Mouse (Mus musculus) hindbrain, embryonic 10.5 days (tissue): ENCODE results near the gene Rgs8. TPM values are rescaled to one million over a fixed set of nuclear protein-coding genes. Genes with fewer than 3 reads are reported as not detected.

ENCODE experiments used
- DNase-seq: peaks from one replicate; pipeline ENCODE4 v3.0.0-alpha.2; 2017; ENCODE audit warnings: low spot score
- H3K27ac ChIP-seq: fragments of 300-500 bp; sonication (generic); 2 replicates; pipeline ENCODE4 v1.5.1; 2016; ENCODE audit warnings: mild to moderate bottlenecking, moderate library complexity
- H3K27me3 ChIP-seq: fragments of 300-500 bp; sonication (generic); 2 replicates; pipeline ENCODE4 v1.6.1; 2016; ENCODE audit warnings: mild to moderate bottlenecking; ENCODE audit not compliant: poor library complexity, insufficient read depth, severe bottlenecking
- H3K36me3 ChIP-seq: fragments of 300-500 bp; sonication (generic); 2 replicates; pipeline ENCODE4 v1.6.1; 2016; ENCODE audit warnings: mild to moderate bottlenecking, moderate library complexity
- H3K4me1 ChIP-seq: fragments of 300-500 bp; sonication (generic); replicated peaks from 2 replicates; pipeline ENCODE4 v1.6.1; 2016; ENCODE audit warnings: mild to moderate bottlenecking
- H3K4me3 ChIP-seq: fragments of 300-500 bp; sonication (generic); 2 replicates; pipeline ENCODE4 v1.5.1; 2016; ENCODE audit warnings: mild to moderate bottlenecking, moderate library complexity
- H3K9me3 ChIP-seq: fragments of 300-500 bp; sonication (generic); 2 replicates; pipeline ENCODE4 v1.6.1; 2016; ENCODE audit warnings: mild to moderate bottlenecking, moderate library complexity
- WGBS: fragments of 180-500 bp; shearing (Covaris S2); methylation state at CpG from one replicate; pipeline ENCODE4 v1.1.7; 2016; 5-methylcytosine and 5-hydroxymethylcytosine counted together
- polyA plus RNA-seq: library from polyadenylated mRNA; unstranded; fragments of >200 nt; fragmentation: Nextera tagmentation; extraction: Ambion mirVana; gene quantifications from 2 replicates; pipeline ENCODE4 v1.2.1, GENCODE M21; 2016

Gene Rgs8
- polyA plus RNA-seq, 1 experiment from 2014 or later = 8.9 TPM

DNA sequence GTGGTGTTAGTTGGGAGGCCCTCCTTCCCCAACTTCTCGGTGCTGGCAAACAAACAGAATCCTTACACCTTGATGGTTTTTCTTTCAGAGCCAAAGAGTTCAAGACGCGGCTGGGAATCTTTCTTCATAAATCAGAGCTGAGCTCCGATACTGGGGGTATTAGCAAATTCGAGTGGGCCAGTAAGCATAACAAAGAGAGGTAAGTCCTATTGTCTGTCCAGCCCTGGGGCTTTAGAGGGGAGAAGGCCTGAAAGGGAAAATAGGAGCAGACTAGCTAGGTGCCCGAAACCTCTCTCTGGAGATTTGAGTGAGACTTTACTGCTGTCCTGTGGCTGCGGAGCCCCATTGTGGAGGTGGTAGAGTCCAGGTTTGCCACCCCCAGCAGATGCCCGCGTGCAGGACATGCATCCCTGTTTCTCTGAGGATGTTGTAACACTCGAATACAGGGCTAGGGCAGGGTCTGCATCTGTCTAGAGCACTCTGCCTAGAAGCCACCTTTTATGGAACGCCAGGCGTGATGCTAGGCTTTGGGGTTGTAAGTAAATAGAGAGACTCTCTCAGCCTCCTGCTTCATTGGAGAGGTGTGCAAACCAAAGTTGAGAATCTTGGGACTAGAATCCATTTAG, 88.1 kb downstream of the Rgs8 start:
- H3K27ac ChIP-seq = peak overlapping the region; percentile 77
- H3K36me3 ChIP-seq = peaks cover 22% of the 10 kb centered on the region
- no peaks in the 10 kb centered on the region for H3K9me3 ChIP-seq
- peaks cover 79% of the 10 kb centered on the region for H3K4me1 ChIP-seq
- DNase-seq = no peak
- H3K27me3 ChIP-seq = peaks cover 42% of the 10 kb centered on the region
- H3K4me3 ChIP-seq = peak overlapping the region; percentile 58
- 24% methylated on average over 12 of the region's 12 CpGs for WGBS

DNA sequence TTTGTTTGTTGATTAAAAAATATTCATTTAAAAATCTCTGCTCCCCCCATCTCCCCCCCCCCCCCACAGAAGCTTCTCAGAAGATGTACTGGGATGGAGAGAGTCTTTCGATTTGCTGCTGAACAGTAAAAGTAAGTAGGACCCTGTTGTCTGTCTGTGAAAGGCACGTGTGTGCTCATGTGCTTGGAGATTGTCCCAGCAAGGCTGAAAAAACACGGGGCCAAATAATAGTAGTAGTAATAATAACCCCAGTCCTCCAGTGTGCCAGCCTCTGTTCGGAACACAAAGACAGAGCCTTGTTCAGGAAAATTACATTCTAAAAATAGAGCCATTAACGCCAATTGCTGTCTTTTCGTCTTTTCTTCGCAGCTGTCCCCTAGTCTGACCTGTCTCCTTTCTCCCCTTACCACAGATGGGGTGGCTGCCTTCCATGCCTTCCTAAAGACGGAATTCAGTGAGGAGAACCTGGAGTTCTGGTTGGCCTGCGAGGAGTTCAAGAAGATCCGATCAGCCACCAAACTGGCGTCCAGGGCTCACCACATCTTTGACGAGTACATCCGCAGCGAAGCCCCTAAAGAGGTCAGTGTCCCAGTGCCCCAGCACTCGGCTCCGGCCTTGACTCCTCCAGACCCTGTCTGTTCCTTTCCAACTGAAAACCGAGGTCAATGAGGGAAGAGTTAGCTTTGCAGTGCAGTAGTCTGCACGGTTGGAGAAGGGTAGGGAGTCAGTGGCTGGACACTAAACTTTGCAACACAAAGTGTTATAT, 88.9 kb downstream of the Rgs8 start:
- Histone ChIP-seq H3K36me3 (peaks cover 22% of the 10 kb centered on the region), H3K4me3 (peak overlapping the region; percentile 58), H3K27me3 (peaks cover 47% of the 10 kb centered on the region), H3K9me3 (no peaks in the 10 kb centered on the region), H3K4me1 (peaks cover 78% of the 10 kb centered on the region), H3K27ac (0 out of 2 replicates have a peak overlapping the region, but pooled peaks have one; percentile 77)
- DNase-seq = no peak
- WGBS = 66% methylated on average over 18 of the region's 18 CpGs

DNA sequence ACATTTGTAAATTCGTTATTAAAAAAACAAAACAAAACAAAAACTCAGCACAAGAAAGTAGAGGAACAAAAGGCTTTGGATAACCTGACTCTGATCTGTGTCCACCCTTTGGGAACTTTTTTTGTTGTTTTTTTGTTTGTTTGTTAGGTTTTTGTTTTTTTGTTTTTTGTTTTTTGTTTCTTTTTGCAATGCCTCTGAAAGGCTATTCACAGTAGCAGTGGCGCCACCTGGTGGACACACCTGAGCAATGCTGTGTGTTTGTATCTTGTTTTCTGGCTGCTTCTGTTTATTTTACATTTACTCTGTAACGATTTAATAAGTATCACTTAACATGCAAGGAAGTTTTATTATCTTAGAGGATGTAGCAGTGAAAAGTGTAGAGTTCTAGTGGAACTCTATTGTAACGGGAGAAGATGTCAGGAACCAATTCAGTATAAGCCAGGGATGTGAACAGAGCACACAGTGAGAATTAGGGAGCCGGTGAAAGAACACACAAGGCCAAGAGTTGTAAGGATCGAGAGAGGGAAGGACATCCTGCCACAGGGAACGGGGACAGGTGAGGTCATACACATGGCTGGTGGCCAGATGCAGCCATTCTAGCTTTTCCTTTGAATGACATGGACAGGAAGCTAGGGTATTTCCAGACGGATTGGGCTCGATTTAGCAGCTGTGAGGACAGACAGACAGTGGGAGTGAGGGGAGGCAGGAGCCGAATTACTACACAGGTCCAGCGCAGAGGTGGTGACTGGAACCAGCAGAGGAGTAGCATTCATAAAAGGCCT, 89.7 kb downstream of the Rgs8 start:
- H3K9me3 ChIP-seq = no peaks in the 10 kb centered on the region
- peak overlapping the region; percentile 58; the same call in 1 of the 2 replicates for H3K4me3 ChIP-seq
- DNase-seq = peak; percentile 67
- peaks cover 70% of the 10 kb centered on the region for H3K4me1 ChIP-seq
- peaks cover 50% of the 10 kb centered on the region for H3K27me3 ChIP-seq
- no peak overlapping the region for H3K27ac ChIP-seq
- 65% methylated on average over 11 of the region's 11 CpGs for WGBS
- H3K36me3 ChIP-seq = peaks cover 22% of the 10 kb centered on the region

DNA sequence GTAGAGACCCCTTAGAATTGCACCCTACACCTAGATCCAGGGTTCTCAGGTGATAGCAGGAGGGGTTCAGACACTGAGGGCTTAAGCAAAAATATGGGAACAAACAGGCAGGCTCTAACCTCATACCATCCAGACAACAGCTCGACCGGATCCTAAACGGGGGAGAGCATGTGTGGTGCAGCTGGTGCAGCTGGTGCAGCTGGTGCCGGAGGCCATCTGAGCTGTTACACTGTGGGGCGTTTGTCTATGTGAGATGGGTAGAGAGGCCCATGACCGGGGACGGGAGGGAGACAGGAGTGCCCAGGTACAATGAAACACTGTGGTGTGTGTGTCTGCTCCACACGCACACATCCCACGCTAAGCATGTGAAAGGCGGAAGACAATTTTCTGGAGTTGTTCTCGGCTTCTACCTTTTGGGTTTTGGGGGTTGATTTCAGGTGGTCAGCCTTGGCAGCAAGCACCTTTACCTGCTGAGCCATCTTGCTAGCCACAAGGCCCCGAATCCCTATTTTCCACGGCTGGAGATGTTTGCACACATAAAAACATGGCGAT, 93.4 kb downstream of the Rgs8 start:
- Histone ChIP-seq H3K27me3 (peaks cover 25% of the 10 kb centered on the region), H3K4me1 (peaks cover 67% of the 10 kb centered on the region), H3K9me3 (no peaks in the 10 kb centered on the region), H3K4me3 (no peak overlapping the region), H3K27ac (0 out of 2 replicates have a peak overlapping the region, but pooled peaks have one; percentile 2), H3K36me3 (peaks cover 22% of the 10 kb centered on the region)
- 78% methylated on average over 14 of the region's 14 CpGs for WGBS
- no peak for DNase-seq

DNA sequence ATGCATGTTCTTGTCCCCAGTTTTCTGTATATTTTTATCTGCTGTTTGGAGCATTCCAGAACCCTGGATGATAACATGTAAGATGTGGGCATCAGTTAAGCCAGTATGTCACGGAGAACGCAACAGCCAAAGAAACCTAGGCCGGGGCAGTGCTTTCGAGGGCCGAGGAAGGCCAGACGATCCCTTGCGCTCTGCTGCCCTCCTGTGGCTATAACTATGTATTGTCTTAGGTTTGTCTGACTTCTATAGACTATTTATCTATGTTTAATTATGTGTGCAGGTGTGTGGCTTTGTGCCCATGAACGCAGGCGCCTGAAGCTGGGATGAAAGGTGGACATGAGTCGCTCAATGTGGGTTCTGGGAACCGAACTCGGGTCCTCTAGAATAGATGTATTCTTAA, 93.9 kb downstream of the Rgs8 start:
- DNase-seq = peak; percentile 75
- Histone ChIP-seq H3K4me3 (no peak overlapping the region), H3K4me1 (peaks cover 63% of the 10 kb centered on the region), H3K9me3 (no peaks in the 10 kb centered on the region), H3K36me3 (peaks cover 22% of the 10 kb centered on the region), H3K27ac (0 out of 2 replicates have a peak overlapping the region, but pooled peaks have one; percentile 2), H3K27me3 (peaks cover 19% of the 10 kb centered on the region)
- WGBS = 5% methylated on average over 12 of the region's 12 CpGs

DNA sequence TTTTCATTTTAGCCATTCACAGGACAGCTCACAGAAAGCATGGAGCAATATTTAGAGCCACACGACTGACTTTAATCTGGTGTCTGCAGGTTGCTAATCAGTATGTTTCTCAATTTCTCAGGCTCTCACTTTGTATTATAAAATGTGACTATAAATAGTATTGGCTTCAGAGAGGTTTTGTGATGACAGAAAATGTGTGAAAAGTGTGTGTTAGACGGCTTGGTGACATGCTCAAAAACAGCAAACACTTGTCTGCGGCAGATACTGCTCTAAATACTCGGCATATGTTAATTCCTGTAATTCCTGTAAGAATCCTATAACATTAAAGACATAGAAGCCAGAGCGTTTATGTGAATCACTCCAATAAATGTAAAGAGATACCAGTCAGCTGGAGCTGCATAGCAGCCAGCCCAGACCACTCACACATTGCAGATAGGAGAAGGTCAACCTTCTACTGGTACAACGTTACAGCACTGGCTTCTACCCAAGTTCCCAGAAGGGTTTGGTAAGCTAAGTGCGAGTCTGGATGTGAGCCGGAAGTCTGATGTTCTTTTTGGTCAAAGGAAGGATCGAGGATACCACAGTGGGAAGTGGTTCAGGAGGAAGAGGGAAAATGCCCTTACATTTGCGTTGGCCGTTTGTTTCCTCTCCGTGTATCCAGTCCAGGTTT, 95.2 kb downstream of the Rgs8 start:
- H3K9me3 ChIP-seq = no peaks in the 10 kb centered on the region
- H3K36me3 ChIP-seq = peaks cover 18% of the 10 kb centered on the region
- peak overlapping the region; percentile 94; the same call in 1 of the 2 replicates for H3K27ac ChIP-seq
- no peak overlapping the region for H3K4me3 ChIP-seq
- peaks cover 61% of the 10 kb centered on the region for H3K4me1 ChIP-seq
- WGBS = 77% methylated on average over 12 of the region's 12 CpGs
- DNase-seq = no peak
- peaks cover 16% of the 10 kb centered on the region for H3K27me3 ChIP-seq

DNA sequence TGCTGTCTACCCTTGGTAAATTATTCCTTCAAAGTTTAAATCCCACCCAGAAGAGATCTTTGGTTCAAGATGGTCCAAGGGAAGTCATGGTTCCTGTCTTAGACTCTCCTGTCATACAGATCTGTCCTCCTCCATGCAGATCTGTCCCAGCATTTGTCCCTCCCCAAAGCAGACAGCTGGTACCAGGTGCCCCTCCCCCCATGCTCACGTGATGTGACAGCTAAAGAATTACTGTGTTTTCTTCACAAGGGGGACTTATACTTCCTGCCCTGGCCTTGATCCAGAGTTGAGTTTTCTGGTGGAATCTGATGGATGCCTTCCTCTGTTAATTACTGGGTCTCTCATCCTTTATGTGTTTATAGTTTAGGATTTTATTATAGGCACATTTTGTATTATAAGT, 95.7 kb downstream of the Rgs8 start:
- DNase-seq = peak; percentile 52
- Histone ChIP-seq H3K36me3 (peaks cover 13% of the 10 kb centered on the region), H3K4me3 (peak overlapping the region; percentile 53; the same call in 1 of the 2 replicates), H3K27me3 (peaks cover 16% of the 10 kb centered on the region), H3K4me1 (peaks cover 59% of the 10 kb centered on the region), H3K9me3 (no peaks in the 10 kb centered on the region), H3K27ac (peak overlapping the region; percentile 94)
- 6% methylated on average over 1 of the region's 1 CpGs for WGBS

DNA sequence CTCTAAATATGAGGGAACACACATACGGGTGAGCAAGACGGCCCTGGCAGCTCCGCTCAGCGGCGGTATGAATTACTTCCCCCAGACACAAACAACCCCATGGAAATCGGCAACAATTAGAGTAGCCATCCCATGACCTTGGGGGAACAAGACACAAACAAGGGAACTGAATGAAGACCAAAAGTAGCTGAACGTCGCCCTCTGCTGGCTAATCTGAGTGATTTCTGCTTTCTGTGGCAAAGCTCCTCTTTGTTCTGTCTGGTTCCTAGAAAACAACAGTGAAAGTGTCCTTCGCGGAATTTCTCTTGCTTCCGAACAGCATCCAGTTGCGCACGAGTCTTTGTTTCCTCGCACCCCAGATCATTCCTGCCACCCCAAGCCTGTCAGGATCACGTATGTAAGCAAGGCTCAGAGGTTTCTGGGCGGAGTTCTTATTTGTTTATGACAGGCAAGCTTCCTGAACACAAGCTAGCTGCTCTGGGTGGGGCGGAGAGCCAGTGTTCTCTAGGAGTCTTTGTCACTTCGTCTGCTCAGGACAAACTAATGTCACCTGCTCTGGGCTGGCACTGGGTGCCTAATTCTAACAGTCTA, 96.5 kb downstream of the Rgs8 start, which contains the start of gene Rnasel:
Rnasel (plus strand) TSS at position 216 of the 591 bp plus-strand sequence.
- Histone ChIP-seq H3K9me3 (no peaks in the 10 kb centered on the region), H3K4me1 (peaks cover 51% of the 10 kb centered on the region), H3K27ac (peak within 1 kb of the TSS; percentile 94), H3K4me3 (peak within 1 kb of the TSS; percentile 53), H3K27me3 (peaks cover 16% of the 10 kb centered on the region), H3K36me3 (peaks cover 13% of the 10 kb centered on the region)
- 6% methylated on average over 18 of the region's 18 CpGs for WGBS
- DNase-seq = peak; percentile 84

Other genes with a start within 250 kb of the Rgs8 start
- not detected in 2 replicates for gene Shcbp1l, start 227.9 kb upstream of the Rgs8 start, polyA plus RNA-seq
- gene Dhx9, start 165.4 kb upstream of the Rgs8 start, polyA plus RNA-seq = 31.1 and 42.1 TPM in 2 replicates
- gene Npl, start 103.0 kb upstream of the Rgs8 start, polyA plus RNA-seq = 15.5 and 17.8 TPM in 2 replicates
- 18.9 and 21.1 TPM in 2 replicates for gene Rgs16, start 87.3 kb downstream of the Rgs8 start, polyA plus RNA-seq
- 12.6 and 23.7 TPM in 2 replicates for gene Rnasel, start 96.4 kb downstream of the Rgs8 start, polyA plus RNA-seq
- 0.10 TPM in 1 of 2 replicates, not detected in the other for gene Rgsl1, start 191.1 kb downstream of the Rgs8 start, polyA plus RNA-seq
- 0.56 and 0.58 TPM in 2 replicates for gene Teddm1b, start 221.3 kb downstream of the Rgs8 start, polyA plus RNA-seq
- not detected in 2 replicates for gene Teddm1a, start 238.7 kb downstream of the Rgs8 start, polyA plus RNA-seq
- gene Glul, start 246.9 kb downstream of the Rgs8 start, polyA plus RNA-seq = 128 and 133 TPM in 2 replicates
- 0.46 and 0.56 TPM in 2 replicates for gene Teddm2, start 247.2 kb downstream of the Rgs8 start, polyA plus RNA-seq